Mouse (Mus musculus) brain, embryonic 14.5 days (tissue): ENCODE measurements around the gene Cts6. TPM values are rescaled to one million over a fixed set of nuclear protein-coding genes. Genes with fewer than 3 reads are reported as not detected.
A peak's percentile ranks its signal among the peaks of the same experiment; 100 is the strongest.
"Not testable (repeated sequence)": the region's sequence is repeated elsewhere in the genome, so short reads cannot be mapped to it uniquely, and the experiment has no call there.

Source experiments
- DNase-seq: peaks from one replicate; pipeline ENCODE4 v3.0.0-alpha.2; 2011; ENCODE audit warnings: low read depth
- CTCF ChIP-seq: fragments of 200-500 bp; IDR thresholded peaks from 2 replicates; pipeline ENCODE4 v1.5.1; 2012; ENCODE audit warnings: inconsistent platforms, mild to moderate bottlenecking, moderate library complexity, borderline replicate concordance; ENCODE audit not compliant: insufficient read depth, insufficient read length; ENCODE audit errors: extremely low read depth
- POLR2A ChIP-seq: fragments of 200-500 bp; IDR thresholded peaks from 2 replicates; pipeline ENCODE4 v1.6.1; 2012; ENCODE audit warnings: mild to moderate bottlenecking, inconsistent platforms, borderline replicate concordance; ENCODE audit not compliant: poor library complexity, insufficient read depth, insufficient read length, severe bottlenecking; ENCODE audit errors: extremely low read depth
- polyA plus RNA-seq: library from polyadenylated mRNA; depleted of rRNA; stranded (reverse); fragments of >200 nt; gene quantifications from 2 replicates; pipeline ENCODE4 v1.2.3, GENCODE M21; 2012; rRNA removed

Gene Cts6
- polyA plus RNA-seq: not detected in 2 replicates

- no peak for DNase-seq
- no peak for TF ChIP-seq POLR2A
- TF ChIP-seq CTCF: no peak
Observed at GRCm38 (mm10) chr13:61203310-61203709, at the start of gene Cts6. Gene Cts6 (minus strand): TSS chr13:61203410.

DNA sequence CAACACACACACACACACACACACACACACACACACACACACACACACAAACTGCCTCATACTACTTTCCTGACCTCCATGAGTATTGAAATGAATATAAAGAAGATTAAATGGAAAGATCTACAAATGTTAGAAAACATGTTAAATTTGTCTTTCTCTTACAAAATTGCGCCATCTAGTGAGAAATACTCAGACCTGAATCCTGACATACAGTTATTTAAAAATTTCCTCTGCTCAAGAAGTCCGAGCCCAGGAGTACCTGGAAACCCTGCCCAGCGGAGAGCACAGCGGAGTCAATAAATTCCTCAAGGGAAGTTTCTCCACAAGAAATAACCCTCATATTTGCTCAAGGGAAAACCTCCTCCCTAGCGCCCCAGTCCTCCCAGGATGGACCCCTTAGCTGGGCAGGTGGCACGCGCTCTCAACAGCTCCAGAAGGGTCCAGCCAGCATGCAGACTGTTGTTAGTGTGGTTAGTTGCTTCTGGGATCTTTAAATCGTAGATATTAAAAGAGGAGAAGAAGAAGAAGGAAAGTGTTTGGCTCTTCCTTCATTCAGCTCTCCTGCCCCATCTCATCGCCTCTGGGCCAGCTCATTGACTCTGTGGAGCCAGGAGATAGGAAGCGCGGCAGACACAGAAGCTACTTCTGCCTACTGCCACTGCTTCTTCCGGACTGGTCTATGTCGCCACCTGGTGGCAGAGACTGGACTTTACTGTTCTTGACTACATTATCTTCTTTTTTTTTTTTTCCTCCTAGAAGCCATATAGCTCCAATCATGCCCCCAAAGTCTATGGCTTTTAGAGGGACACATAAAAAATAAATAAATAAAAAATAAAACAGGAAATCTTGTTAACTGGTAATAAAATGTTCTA, 38.1 kb upstream of the Cts6 start:
- DNase-seq: peak; percentile 3
- TF ChIP-seq POLR2A (no peak), CTCF (peak; percentile 40; the same call in 1 of the 2 replicates)

- not testable (repeated sequence) for DNase-seq
Observed at GRCm38 (mm10) chr13:61185151-61185933, 17.9 kb downstream of the Cts6 start.

DNA sequence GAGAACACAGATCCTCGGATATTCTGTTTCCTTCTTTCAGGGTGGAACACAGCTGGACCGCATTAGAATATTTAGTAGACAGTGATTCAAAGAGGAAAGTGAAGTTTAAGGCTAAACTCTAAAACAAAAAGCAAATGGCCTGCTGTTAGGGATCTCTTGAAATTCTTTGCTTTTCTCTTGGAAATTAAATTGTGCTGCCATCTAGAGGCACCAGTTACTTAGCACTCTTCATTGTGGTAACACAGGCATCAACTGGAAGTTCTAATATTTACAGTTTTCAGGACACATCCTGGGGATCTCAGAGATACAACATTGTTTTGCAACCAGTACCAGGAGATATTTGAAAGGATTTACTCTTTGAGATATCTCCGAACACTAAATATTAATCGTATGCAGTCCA, 38.6 kb downstream of the Cts6 start:
- DNase-seq: no peak
- TF ChIP-seq CTCF (no peak), POLR2A (no peak)

- TF ChIP-seq CTCF (no peak), POLR2A (no peak)
- no peak for DNase-seq
Observed at GRCm38 (mm10) chr13:61164156-61164555, 39.1 kb downstream of the Cts6 start, which contains the start of gene Ctsr. Gene Ctsr (minus strand): TSS chr13:61164256.

Other genes starting within 250 kb of the Cts6 start
- 0.05 and 0.34 TPM in 2 replicates for gene Ctsj, start 197.5 kb downstream of the Cts6 start, polyA plus RNA-seq
- 0.05 TPM in 1 of 2 replicates, not detected in the other for gene Ctsq, start 162.8 kb downstream of the Cts6 start, polyA plus RNA-seq
- 0.07 TPM in 1 of 2 replicates, not detected in the other for gene Ctsr, start 39.2 kb downstream of the Cts6 start, polyA plus RNA-seq
- gene Cts8, start 51.9 kb upstream of the Cts6 start, polyA plus RNA-seq: not detected in 2 replicates
- gene Gm49398, start 85.4 kb upstream of the Cts6 start, polyA plus RNA-seq: not detected in 2 replicates
- not detected in 2 replicates for gene Cts7, start 154.8 kb upstream of the Cts6 start, polyA plus RNA-seq